Mouse (Mus musculus) left cerebral cortex, postnatal 36 days (tissue): ENCODE results near the gene Pdss2. TPM values are rescaled to one million over a fixed set of nuclear protein-coding genes. Genes with fewer than 3 reads are reported as not detected.
"Not testable (repeated sequence)": the region's sequence is repeated elsewhere in the genome, so short reads cannot be mapped to it uniquely, and the experiment has no call there.

Experiments used
- DNase-seq, 2 experiments: peaks; one replicate each; pipeline ENCODE4 v3.0.0; 2021 to 2022; ENCODE audit warnings: low spot score in 2 of 2, mixed read lengths in 1 of 2
- intact Hi-C: fragments of 180-260 bp; cut with DNase I; formaldehyde crosslinking; loops from one replicate; pipeline ENCODE4 v1.15.1; 2025
- total RNA-seq, 2 experiments: library from RNA; stranded (reverse); gene quantifications; 2 replicates each; pipeline ENCODE4 v1.2.3; 2021

Gene Pdss2
- total RNA-seq, 2 experiments from 2014 or later, result 16.2 to 16.5 TPM

- intact Hi-C loops, DNase-seq: not testable (repeated sequence)
These were observed 189.9 kb downstream of the Pdss2 start for GRCm38 (mm10) chr10:43411164-43411563.

- no peak for DNase-seq
- intact Hi-C loops, result no loop called here
These were observed 196.1 kb downstream of the Pdss2 start for GRCm38 (mm10) chr10:43417346-43417745.

- peak; percentile 44 to 53 for DNase-seq
- intact Hi-C loops, result no loop called here
These were observed 199.6 kb downstream of the Pdss2 start for GRCm38 (mm10) chr10:43420660-43421413.

- intact Hi-C loops, result no loop called here
- no peak for DNase-seq
These were observed 200.9 kb downstream of the Pdss2 start for GRCm38 (mm10) chr10:43422061-43422770.

- intact Hi-C loops, result no loop called here
- DNase-seq, result no peak
These were observed 203.3 kb downstream of the Pdss2 start for GRCm38 (mm10) chr10:43424545-43424944.

- intact Hi-C loops, result no loop called here
- no peak for DNase-seq
These were observed 209.3 kb downstream of the Pdss2 start for GRCm38 (mm10) chr10:43430606-43431005.

- DNase-seq, result no peak
- intact Hi-C loops, result no loop called here
These were observed 213.0 kb downstream of the Pdss2 start for GRCm38 (mm10) chr10:43434326-43434725.

- DNase-seq, result no peak
- intact Hi-C loops, result no loop called here
These were observed 214.5 kb downstream of the Pdss2 start for GRCm38 (mm10) chr10:43435757-43436156.

- intact Hi-C loops, result no loop called here
- no peak for DNase-seq
These were observed 218.2 kb downstream of the Pdss2 start for GRCm38 (mm10) chr10:43439492-43439941.

GRCm38 (mm10) chr10:43440050-43440449 lies 218.8 kb downstream of the Pdss2 start:
- intact Hi-C loops, result no loop called here
- no peak for DNase-seq

GRCm38 (mm10) chr10:43440981-43441740 lies 219.9 kb downstream of the Pdss2 start:
- DNase-seq, result no peak
- intact Hi-C loops, result no loop called here

GRCm38 (mm10) chr10:43448656-43449055 lies 227.4 kb downstream of the Pdss2 start:
- DNase-seq, result no peak
- intact Hi-C loops, result no loop called here

- intact Hi-C loops, result loop anchor here (10.0 kb wide), 1 partner anchor 477 kb away; no protein-coding TSS in a partner anchor
These were observed 230.8 kb downstream of the Pdss2 start for GRCm38 (mm10) chr10:43451848-43452662.

GRCm38 (mm10) chr10:43452663-43452996 lies 231.3 kb downstream of the Pdss2 start:
- DNase-seq, result no peak
- intact Hi-C loops, result loop anchor here (10.0 kb wide), 1 partner anchor 478 kb away; no protein-coding TSS in a partner anchor

More at GRCm38 (mm10) chr10:43451848-43452662, 230.8 kb downstream of the Pdss2 start:
- peak; percentile 62 to 71 for DNase-seq

GRCm38 (mm10) chr10:43454219-43454618 lies 232.9 kb downstream of the Pdss2 start:
- intact Hi-C loops, result loop anchor here (10.0 kb wide), 1 partner anchor 479 kb away; no protein-coding TSS in a partner anchor
- DNase-seq, result no peak

GRCm38 (mm10) chr10:43454671-43455070 lies 233.4 kb downstream of the Pdss2 start:
- intact Hi-C loops, result loop anchor here (10.0 kb wide), 1 partner anchor 480 kb away; no protein-coding TSS in a partner anchor
- no peak for DNase-seq

- DNase-seq, result no peak
These were observed 241.5 kb downstream of the Pdss2 start for GRCm38 (mm10) chr10:43462821-43463220.

GRCm38 (mm10) chr10:43463227-43463626 lies 241.9 kb downstream of the Pdss2 start:
- no peak for DNase-seq
- intact Hi-C loops, result loop anchor here (10.0 kb wide), 1 partner anchor 508 kb away; no protein-coding TSS in a partner anchor

More at GRCm38 (mm10) chr10:43462821-43463220, 241.5 kb downstream of the Pdss2 start:
- intact Hi-C loops, result loop anchor here (10.0 kb wide), 1 partner anchor 508 kb away; no protein-coding TSS in a partner anchor

- no peak for DNase-seq
- intact Hi-C loops, result loop anchor here (10.0 kb wide), 1 partner anchor 511 kb away; no protein-coding TSS in a partner anchor
These were observed 244.9 kb downstream of the Pdss2 start for GRCm38 (mm10) chr10:43466223-43466622.
